Mouse (Mus musculus) limb, embryonic 12.5 days (tissue): Measurements from ENCODE around the gene Ticam1. TPM values are rescaled to one million over a fixed set of nuclear protein-coding genes. Genes with fewer than 3 reads are reported as not detected.

Source experiments
- ATAC-seq: fragments of 200-750 bp; cut with Nextera tagmentation; 2 replicates; pipeline ENCODE4 v1.8.0; 2017; ENCODE audit warnings: low read depth, moderate TSS enrichment; ENCODE audit not compliant: insufficient number of reproducible peaks, insufficient read depth, low FRiP score, low TSS enrichment
- H3K27ac ChIP-seq: fragments of 300-500 bp; sonication (generic); 2 replicates; pipeline ENCODE4 v1.5.1; 2016; ENCODE audit warnings: mild to moderate bottlenecking, moderate library complexity
- H3K27me3 ChIP-seq: fragments of 300-500 bp; sonication (generic); 2 replicates; pipeline ENCODE4 v1.6.1; 2016; ENCODE audit warnings: mild to moderate bottlenecking, moderate library complexity
- H3K36me3 ChIP-seq: fragments of 300-500 bp; sonication (generic); 2 replicates; pipeline ENCODE4 v1.6.1; 2016; ENCODE audit warnings: mild to moderate bottlenecking, moderate library complexity
- H3K4me1 ChIP-seq: fragments of 300-500 bp; sonication (generic); replicated peaks from 2 replicates; pipeline ENCODE4 v1.6.1; 2016
- H3K4me2 ChIP-seq: fragments of 300-500 bp; sonication (generic); 2 replicates; pipeline ENCODE4 v1.6.1; 2016; ENCODE audit warnings: mild to moderate bottlenecking, moderate library complexity
- H3K4me3 ChIP-seq: fragments of 300-500 bp; sonication (generic); replicated peaks from 2 replicates; pipeline ENCODE4 v1.5.1; 2016; ENCODE audit warnings: mild to moderate bottlenecking
- H3K9ac ChIP-seq: fragments of 300-500 bp; sonication (generic); replicated peaks from 2 replicates; pipeline ENCODE4 v1.6.1; 2016; ENCODE audit warnings: mild to moderate bottlenecking, moderate library complexity
- H3K9me3 ChIP-seq: fragments of 300-500 bp; sonication (generic); 2 replicates; pipeline ENCODE4 v1.6.1; 2016; ENCODE audit warnings: mild to moderate bottlenecking, moderate library complexity
- WGBS: fragments of 180-500 bp; shearing (Covaris S2); methylation state at CpG from one replicate; pipeline ENCODE4 v1.1.7; 2016; 5-methylcytosine and 5-hydroxymethylcytosine counted together
- polyA plus RNA-seq: library from polyadenylated mRNA; unstranded; fragments of >200 nt; fragmentation: Nextera tagmentation; extraction: Ambion mirVana; gene quantifications from 2 replicates; pipeline ENCODE4 v1.2.1, GENCODE M21; 2016

Ticam1 gene
- polyA plus RNA-seq, 1 experiment from 2014 or later: 3.0 TPM

- WGBS: under 1% methylated on average over 43 of the region's 43 CpGs
- ATAC-seq: peak; percentile 83
- no peaks in the 10 kb centered on the region for H3K27me3 ChIP-seq
These were observed 26.7 kb upstream of the Ticam1 start, which contains the start of gene Uhrf1 for GRCm38 (mm10) chr17:56303160-56303846. Uhrf1 (plus strand) TSS chr17:56303321.

GRCm38 (mm10) chr17:56302363-56302996 lies 25.9 kb upstream of the Ticam1 start:
- peaks cover 22% of the 10 kb centered on the region for H3K36me3 ChIP-seq
- WGBS: 25% methylated on average over 13 of the region's 13 CpGs
- peaks cover 40% of the 10 kb centered on the region for H3K4me1 ChIP-seq
- no peaks in the 10 kb centered on the region for H3K27me3 ChIP-seq
- H3K4me2 ChIP-seq: peak overlapping the region; percentile 97
- H3K27ac ChIP-seq: peak overlapping the region; percentile 95
- ATAC-seq: peak; percentile 15
- H3K4me3 ChIP-seq: peak overlapping the region; percentile 83
- H3K9me3 ChIP-seq: no peaks in the 10 kb centered on the region; the same call in 1 of the 2 replicates
- 0 out of 2 replicates have a peak overlapping the region, but pooled peaks have one; percentile 18 for H3K9ac ChIP-seq

More at GRCm38 (mm10) chr17:56303160-56303846, 26.7 kb upstream of the Ticam1 start, which contains the start of gene Uhrf1:
- Histone ChIP-seq H3K9ac (peak within 1 kb of the TSS; percentile 84), H3K9me3 (no peaks in the 10 kb centered on the region; the same call in 1 of the 2 replicates), H3K36me3 (peaks cover 30% of the 10 kb centered on the region), H3K4me1 (peaks cover 42% of the 10 kb centered on the region), H3K4me2 (peak within 1 kb of the TSS; percentile 97), H3K4me3 (peak within 1 kb of the TSS; percentile 83), H3K27ac (peak within 1 kb of the TSS; percentile 95)

GRCm38 (mm10) chr17:56300186-56300585 lies 23.6 kb upstream of the Ticam1 start, which contains the start of gene Arrdc5:
Arrdc5 (minus strand) TSS chr17:56300286.
- Histone ChIP-seq H3K4me3 (no peak within 1 kb of the TSS), H3K36me3 (0 out of 2 replicates have a peak, but pooled peaks cover under 1% of the 10 kb centered on the region), H3K4me1 (peaks cover 18% of the 10 kb centered on the region), H3K27ac (no peak within 1 kb of the TSS), H3K27me3 (no peaks in the 10 kb centered on the region), H3K9ac (no peak within 1 kb of the TSS), H3K9me3 (no peaks in the 10 kb centered on the region; the same call in 1 of the 2 replicates), H3K4me2 (no peak within 1 kb of the TSS)
- WGBS: 88% methylated on average over 9 of the region's 9 CpGs
- no peak for ATAC-seq

- WGBS: 93% methylated on average over 1 of the region's 1 CpGs
- peaks cover 10% of the 10 kb centered on the region for H3K4me1 ChIP-seq
- no peak for ATAC-seq
- no peak overlapping the region for H3K27ac ChIP-seq
- H3K9me3 ChIP-seq: no peaks in the 10 kb centered on the region; the same call in 1 of the 2 replicates
- no peak overlapping the region for H3K9ac ChIP-seq
- no peaks in the 10 kb centered on the region for H3K36me3 ChIP-seq
- H3K4me3 ChIP-seq: no peak overlapping the region
- no peaks in the 10 kb centered on the region for H3K27me3 ChIP-seq
- H3K4me2 ChIP-seq: no peak overlapping the region
These were observed 21.7 kb upstream of the Ticam1 start for GRCm38 (mm10) chr17:56298238-56298637.

GRCm38 (mm10) chr17:56296201-56296600 lies 19.6 kb upstream of the Ticam1 start:
- Histone ChIP-seq H3K9ac (no peak overlapping the region), H3K4me3 (no peak overlapping the region), H3K27ac (no peak overlapping the region), H3K4me1 (peaks cover 16% of the 10 kb centered on the region), H3K36me3 (no peaks in the 10 kb centered on the region), H3K27me3 (no peaks in the 10 kb centered on the region), H3K4me2 (no peak overlapping the region), H3K9me3 (no peaks in the 10 kb centered on the region; the same call in 1 of the 2 replicates)
- ATAC-seq: no peak
- 62% methylated on average over 1 of the region's 1 CpGs for WGBS

- no peak overlapping the region for H3K27ac ChIP-seq
- H3K4me2 ChIP-seq: no peak overlapping the region
- H3K4me3 ChIP-seq: no peak overlapping the region
- WGBS: 88% methylated on average over 19 of the region's 19 CpGs
- ATAC-seq: no peak
- no peaks in the 10 kb centered on the region for H3K36me3 ChIP-seq
- H3K9ac ChIP-seq: no peak overlapping the region
- H3K4me1 ChIP-seq: peaks cover 30% of the 10 kb centered on the region
- H3K9me3 ChIP-seq: no peaks in the 10 kb centered on the region; the same call in 1 of the 2 replicates
- H3K27me3 ChIP-seq: no peaks in the 10 kb centered on the region
These were observed 17.7 kb upstream of the Ticam1 start for GRCm38 (mm10) chr17:56294241-56294640.

- Histone ChIP-seq H3K4me3 (no peak overlapping the region), H3K9me3 (no peaks in the 10 kb centered on the region), H3K27me3 (no peaks in the 10 kb centered on the region), H3K27ac (no peak overlapping the region), H3K4me1 (peaks cover 39% of the 10 kb centered on the region), H3K9ac (no peak overlapping the region), H3K4me2 (no peak overlapping the region), H3K36me3 (no peaks in the 10 kb centered on the region)
- WGBS: 56% methylated on average over 1 of the region's 1 CpGs
- no peak for ATAC-seq
These were observed 16.7 kb upstream of the Ticam1 start for GRCm38 (mm10) chr17:56293291-56293690.

GRCm38 (mm10) chr17:56292531-56293222 lies 16.1 kb upstream of the Ticam1 start, which contains the start of gene Plin3:
Plin3 (minus strand) TSS chr17:56292873.
- ATAC-seq: no peak
- Histone ChIP-seq H3K9ac (no peak within 1 kb of the TSS), H3K9me3 (no peaks in the 10 kb centered on the region), H3K4me2 (peak within 1 kb of the TSS; percentile 73; the same call in 1 of the 2 replicates), H3K4me3 (no peak within 1 kb of the TSS), H3K27me3 (no peaks in the 10 kb centered on the region), H3K4me1 (peaks cover 45% of the 10 kb centered on the region), H3K36me3 (no peaks in the 10 kb centered on the region), H3K27ac (peak within 1 kb of the TSS; percentile 96)
- 97% methylated on average over 4 of the region's 4 CpGs for WGBS

GRCm38 (mm10) chr17:56291826-56292475 lies 15.4 kb upstream of the Ticam1 start:
- H3K4me3 ChIP-seq: 0 out of 2 replicates have a peak overlapping the region, but pooled peaks have one; percentile 55
- H3K9ac ChIP-seq: no peak overlapping the region
- no peaks in the 10 kb centered on the region for H3K27me3 ChIP-seq
- no peak for ATAC-seq
- no peaks in the 10 kb centered on the region for H3K9me3 ChIP-seq
- H3K4me2 ChIP-seq: peak overlapping the region; percentile 73
- H3K27ac ChIP-seq: peak overlapping the region; percentile 96
- peaks cover 2% of the 10 kb centered on the region; the same call in 1 of the 2 replicates for H3K36me3 ChIP-seq
- peaks cover 48% of the 10 kb centered on the region for H3K4me1 ChIP-seq
- WGBS: 72% methylated on average over 7 of the region's 7 CpGs

- ATAC-seq: peak; percentile 72
- Histone ChIP-seq H3K9me3 (no peaks in the 10 kb centered on the region), H3K4me2 (peak overlapping the region; percentile 73), H3K27ac (peak overlapping the region; percentile 96), H3K9ac (peak overlapping the region; percentile 44; the same call in 1 of the 2 replicates), H3K36me3 (peaks cover 10% of the 10 kb centered on the region), H3K4me1 (peaks cover 48% of the 10 kb centered on the region), H3K4me3 (peak overlapping the region; percentile 55), H3K27me3 (no peaks in the 10 kb centered on the region)
- WGBS: 2% methylated on average over 16 of the region's 16 CpGs
These were observed 14.6 kb upstream of the Ticam1 start for GRCm38 (mm10) chr17:56291171-56291511.
